Mouse (Mus musculus) neutrophil, adult 5-6 weeks (primary cell): ENCODE results near the gene Slc15a1. TPM values are rescaled to one million over a fixed set of nuclear protein-coding genes. Genes with fewer than 3 reads are reported as not detected.

Experiments used
- ATAC-seq: fragments of 151-379, 151-347 bp; 2 replicates; pipeline ENCODE4 v1.8.0; 2017; ENCODE audit warnings: mild to moderate bottlenecking, moderate TSS enrichment; ENCODE audit not compliant: insufficient number of reproducible peaks, poor library complexity, low FRiP score, severe bottlenecking; ENCODE audit errors: extremely low read depth
- total RNA-seq: library from RNA; stranded (forward); fragments of 200-1000 nt; gene quantifications from 2 replicates; pipeline ENCODE4 v1.2.3, GENCODE M21; 2017

Gene Slc15a1
- total RNA-seq, 1 experiment from 2014 or later, result 0.23 TPM

GRCm38 (mm10) chr14:121457536-121457935 is 47.5 kb downstream of the Slc15a1 start:
- ATAC-seq, result no peak

GRCm38 (mm10) chr14:121456416-121457285 is 48.4 kb downstream of the Slc15a1 start:
- no peak for ATAC-seq

GRCm38 (mm10) chr14:121455976-121456375 is 49.1 kb downstream of the Slc15a1 start:
- ATAC-seq, result no peak

- peak; percentile 44; the same call in 1 of the 2 replicates for ATAC-seq
Measured at GRCm38 (mm10) chr14:121455527-121455926, 49.5 kb downstream of the Slc15a1 start.

GRCm38 (mm10) chr14:121453130-121453529 is 51.9 kb downstream of the Slc15a1 start:
- ATAC-seq, result no peak

- no peak for ATAC-seq
Measured at GRCm38 (mm10) chr14:121452227-121452626, 52.8 kb downstream of the Slc15a1 start.

GRCm38 (mm10) chr14:121451424-121452029 is 53.5 kb downstream of the Slc15a1 start:
- ATAC-seq, result no peak

- ATAC-seq, result peak; percentile 93
Measured at GRCm38 (mm10) chr14:121450504-121451423, 54.3 kb downstream of the Slc15a1 start.

GRCm38 (mm10) chr14:121446951-121447350 is 58.1 kb downstream of the Slc15a1 start:
- ATAC-seq, result no peak

- peak; percentile 77 for ATAC-seq
Measured at GRCm38 (mm10) chr14:121445194-121445593, 59.9 kb downstream of the Slc15a1 start.

GRCm38 (mm10) chr14:121440807-121441206 is 64.2 kb downstream of the Slc15a1 start:
- no peak for ATAC-seq

- ATAC-seq, result no peak
Measured at GRCm38 (mm10) chr14:121437026-121437425, 68.0 kb downstream of the Slc15a1 start.

- ATAC-seq, result no peak
Measured at GRCm38 (mm10) chr14:121436455-121436854, 68.6 kb downstream of the Slc15a1 start.

GRCm38 (mm10) chr14:121435794-121436193 is 69.3 kb downstream of the Slc15a1 start:
- no peak for ATAC-seq

GRCm38 (mm10) chr14:121431261-121431660 is 73.8 kb downstream of the Slc15a1 start:
- no peak for ATAC-seq

GRCm38 (mm10) chr14:121429854-121430535 is 75.1 kb downstream of the Slc15a1 start:
- ATAC-seq, result no peak

- ATAC-seq, result no peak
Measured at GRCm38 (mm10) chr14:121428148-121428547, 76.9 kb downstream of the Slc15a1 start.

GRCm38 (mm10) chr14:121426743-121427142 is 78.3 kb downstream of the Slc15a1 start:
- ATAC-seq, result peak; percentile 57; the same call in 1 of the 2 replicates
